Mouse (Mus musculus): ENCODE results near the gene Cmbl. TPM values are rescaled to one million over a fixed set of nuclear protein-coding genes. Genes with fewer than 3 reads are reported as not detected.

Gene Cmbl
- polyA plus RNA-seq, 1 experiment from 2014 or later = 3.6 TPM

DNA sequence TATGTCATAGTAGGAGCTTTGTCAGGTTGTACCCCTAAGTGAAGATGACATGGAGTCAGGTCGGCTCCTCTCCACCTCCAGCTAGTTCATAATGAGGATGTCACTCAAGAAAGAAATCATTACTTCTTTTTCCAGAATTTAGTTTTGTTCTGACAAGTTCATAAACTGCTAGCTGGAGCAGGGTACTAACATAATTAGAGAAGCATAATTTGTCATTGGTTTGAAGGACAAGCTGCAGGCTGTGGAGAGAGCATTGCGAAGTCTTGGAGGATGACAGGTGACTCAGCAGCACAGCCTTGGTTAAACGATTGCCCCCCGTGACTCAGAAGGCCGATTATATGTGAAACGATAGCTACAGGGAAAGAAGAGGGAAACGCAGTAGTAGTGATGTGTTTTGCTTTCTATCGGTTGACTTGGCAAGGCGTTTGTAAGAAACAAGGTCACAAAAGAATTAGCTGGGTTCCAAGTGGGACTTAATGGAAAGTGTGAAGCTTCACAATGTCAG lies 71.0 kb downstream of the Cmbl start:
- Histone ChIP-seq H3K27me3 (replicated peaks) (no peaks in the 10 kb centered on the region), H3K4me1 (no peaks in the 10 kb centered on the region), H3K36me3 (no peaks in the 10 kb centered on the region), H3K9me3 (replicated peaks) (no peaks in the 10 kb centered on the region), H3K4me2 (no peak overlapping the region), H3K27ac (no peak overlapping the region), H3K9ac (no peak overlapping the region), H3K4me3 (no peak overlapping the region)
- ATAC-seq = no peak
- WGBS (ENCODE audit: insufficient replicate concordance) = 65% methylated on average over 9 of the region's 9 CpGs

Other genes starting within 250 kb of the Cmbl start
- gene Ankrd33b, start 197.7 kb upstream of the Cmbl start, polyA plus RNA-seq (2016; fragmentation: Nextera tagmentation; extraction: Ambion mirVana) = 0.50 and 0.60 TPM in 2 replicates
- gene Ropn1l, start 111.7 kb upstream of the Cmbl start, polyA plus RNA-seq (2016; fragmentation: Nextera tagmentation; extraction: Ambion mirVana) = 1.8 and 2.4 TPM in 2 replicates
- 22.0 and 22.2 TPM in 2 replicates for gene March6, start 34.3 kb upstream of the Cmbl start, polyA plus RNA-seq (2016; fragmentation: Nextera tagmentation; extraction: Ambion mirVana)
- gene Cct5, start 36.4 kb downstream of the Cmbl start, polyA plus RNA-seq (2016; fragmentation: Nextera tagmentation; extraction: Ambion mirVana) = 472 and 504 TPM in 2 replicates
- gene Fam173b, start 36.5 kb downstream of the Cmbl start, polyA plus RNA-seq (2016; fragmentation: Nextera tagmentation; extraction: Ambion mirVana) = 10.0 and 10.6 TPM in 2 replicates

All from liver, embryonic 12.5 days (tissue).